Mouse (Mus musculus) hindlimb bud, embryonic 11.5 days (tissue): Measurements from ENCODE around the gene Etnk1.
"Not testable (repeated sequence)": the region's sequence is repeated elsewhere in the genome, so short reads cannot be mapped to it uniquely, and the experiment has no call there.

Source experiments
- DNase-seq: peaks from one replicate; pipeline ENCODE4 v3.0.0-alpha.2; 2012; ENCODE audit warnings: low read depth, low spot score; ENCODE audit errors: extremely low spot score

The Etnk1 gene

DNA sequence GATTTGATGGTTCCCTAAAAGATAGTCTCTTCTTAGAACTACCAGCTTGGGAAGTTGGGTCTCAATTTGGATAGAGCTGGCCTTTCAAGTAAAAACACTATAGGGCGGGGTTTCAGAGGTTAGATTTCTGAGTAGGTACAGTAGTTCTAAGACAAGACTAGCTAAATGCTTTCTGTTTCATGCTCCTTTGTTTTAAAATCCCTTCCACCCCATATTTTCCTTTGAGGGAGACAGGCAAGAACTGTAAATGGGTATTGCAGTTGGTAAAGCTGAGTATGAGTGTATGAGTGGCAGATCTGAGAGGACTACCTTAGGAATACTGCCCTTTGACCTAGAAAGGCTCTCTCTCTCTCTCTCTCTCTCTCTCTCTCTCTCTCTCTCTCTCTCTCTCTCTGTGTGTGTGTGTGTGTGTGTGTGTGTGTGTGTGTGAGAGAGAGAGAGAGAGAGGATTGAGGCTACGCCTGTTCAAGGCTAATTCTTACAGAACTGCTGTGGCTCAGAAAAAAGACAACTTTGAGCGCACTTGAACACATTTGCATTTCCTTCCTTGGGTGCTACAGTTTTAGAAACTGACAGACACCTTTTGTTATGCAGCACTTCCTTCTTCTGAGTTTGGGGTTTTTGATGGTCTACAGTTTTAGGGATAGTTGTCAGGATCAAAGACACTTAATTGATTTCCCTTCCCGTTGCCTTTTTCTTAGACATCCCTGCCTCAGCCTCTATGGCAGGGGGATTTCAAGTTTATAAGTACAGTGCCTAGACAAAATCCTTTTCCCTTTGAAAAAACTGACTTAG lies 3.3 kb downstream of the Etnk1 start:
- no peak for DNase-seq

DNA sequence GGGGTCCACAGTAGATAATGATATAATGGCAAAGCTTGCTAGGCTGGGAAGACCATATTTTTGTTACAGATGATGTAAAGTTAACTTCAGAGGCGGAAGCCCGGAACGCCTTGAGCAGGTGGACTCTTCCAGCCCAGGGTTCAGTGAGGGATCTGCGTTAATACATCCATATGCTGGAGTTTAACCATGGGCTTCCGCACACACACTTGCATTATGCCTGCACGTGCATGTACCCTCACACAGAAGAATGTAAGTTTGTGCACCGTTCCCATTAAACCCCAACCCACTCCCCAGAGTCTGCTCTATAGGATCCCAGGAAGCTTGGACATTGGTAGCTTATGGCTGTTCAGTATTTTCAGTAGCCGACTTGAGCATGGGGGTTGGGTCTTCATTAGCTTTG lies 4.0 kb downstream of the Etnk1 start:
- no peak for DNase-seq

DNA sequence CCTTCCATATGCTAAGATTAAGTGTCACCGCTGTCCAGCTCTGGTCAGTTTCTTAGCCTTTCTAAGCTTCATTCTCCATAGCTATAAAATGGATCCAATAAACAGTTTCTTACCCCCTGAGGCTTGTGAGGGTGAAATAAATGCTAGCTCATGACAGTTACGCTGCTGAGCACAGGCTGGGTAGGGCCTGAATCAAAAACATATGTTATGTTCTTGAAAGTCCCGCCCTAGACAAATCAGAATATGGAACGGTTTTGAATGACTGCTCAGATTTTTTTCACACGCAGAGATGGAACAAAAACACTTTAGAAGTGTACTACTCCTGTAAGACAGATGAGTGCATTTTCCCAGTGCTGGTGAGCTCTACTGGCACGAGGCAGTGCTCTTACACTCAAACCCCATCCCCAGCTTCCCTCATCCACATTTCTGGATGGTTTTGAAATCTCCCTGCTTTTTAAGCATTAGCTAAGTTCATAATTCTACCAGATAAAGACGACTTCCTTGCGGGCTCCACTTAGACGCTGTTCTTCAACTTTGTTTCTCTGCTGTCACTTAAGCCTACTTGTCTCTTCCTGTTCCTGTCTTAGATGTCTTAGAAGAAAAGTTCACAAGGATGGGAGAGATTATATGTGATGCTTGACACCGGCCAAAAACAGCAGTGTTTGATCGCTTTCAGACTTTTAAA lies 4.9 kb downstream of the Etnk1 start:
- no peak for DNase-seq

DNA sequence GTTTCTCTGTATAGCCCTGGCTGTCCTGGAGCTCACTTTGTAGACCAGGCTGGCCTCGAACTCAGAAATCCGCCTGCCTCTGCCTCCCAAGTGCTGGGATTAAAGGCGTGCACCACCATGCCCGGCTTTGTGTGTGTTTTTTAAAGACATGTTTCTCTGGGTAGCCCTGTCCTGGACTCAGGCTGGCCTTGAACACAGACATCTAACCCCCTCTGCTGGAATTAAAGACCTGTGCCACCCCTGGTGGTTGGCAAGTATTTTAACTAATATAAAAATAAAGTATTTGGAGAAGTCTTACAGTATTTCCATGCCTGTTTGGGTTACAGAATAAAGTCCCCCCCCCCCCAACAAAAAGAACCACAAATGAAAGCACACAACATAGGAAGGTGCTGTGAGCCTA lies 5.7 kb downstream of the Etnk1 start:
- not testable (repeated sequence) for DNase-seq

DNA sequence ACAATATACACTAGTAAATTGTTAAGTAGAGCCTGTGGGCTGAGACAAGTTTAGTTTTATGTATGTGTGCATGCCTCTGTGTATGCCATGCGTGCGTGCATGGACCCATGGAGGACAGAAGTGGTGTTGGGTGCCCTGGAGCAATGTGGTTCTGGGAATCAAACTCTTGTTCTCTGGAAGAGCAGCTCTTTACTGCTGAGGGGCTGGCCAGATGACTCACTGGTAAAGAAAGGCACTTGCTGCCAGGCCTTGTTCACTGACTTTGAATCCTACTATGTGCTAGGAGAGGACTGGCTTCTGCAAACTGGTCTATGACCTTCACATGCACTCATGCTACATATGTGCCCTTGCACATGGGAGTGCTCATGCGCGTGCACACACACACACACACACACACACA lies 7.2 kb downstream of the Etnk1 start:
- no peak for DNase-seq

DNA sequence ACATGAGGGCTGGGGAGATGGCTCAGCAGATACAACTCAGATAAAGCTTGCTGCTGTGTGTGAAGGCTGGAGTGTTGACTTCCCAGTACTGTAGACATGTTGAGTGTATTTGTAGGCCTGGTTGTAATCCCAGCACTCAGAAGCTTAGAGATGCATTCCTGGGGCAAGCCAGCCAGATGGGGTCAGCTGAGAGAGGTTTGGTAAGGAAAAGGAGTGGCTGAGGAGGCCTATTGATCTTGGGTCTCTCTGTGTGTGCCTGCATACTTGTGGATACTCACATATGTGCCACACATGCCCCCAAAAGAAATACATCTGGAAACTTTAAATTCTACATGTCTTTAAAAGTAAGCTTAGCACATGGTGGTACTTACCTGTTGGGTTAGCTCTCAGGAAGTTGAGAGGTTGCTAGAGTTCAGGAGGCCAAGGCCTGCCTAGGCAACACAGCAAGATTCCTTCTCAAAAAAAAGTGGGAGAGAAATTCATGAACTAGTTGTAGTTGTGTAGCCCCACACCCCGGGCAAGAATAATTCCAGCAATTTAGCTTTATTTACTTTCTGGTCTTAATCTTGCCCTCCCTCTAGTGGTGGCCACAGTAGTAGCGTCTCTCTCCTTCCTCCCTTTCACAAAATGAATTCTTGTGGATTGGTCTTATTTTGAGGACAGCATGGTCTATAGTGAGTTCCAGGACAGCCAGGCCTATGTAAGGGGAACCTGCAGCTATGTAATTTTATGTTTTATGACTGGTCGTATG lies 8.1 kb downstream of the Etnk1 start:
- no peak for DNase-seq

DNA sequence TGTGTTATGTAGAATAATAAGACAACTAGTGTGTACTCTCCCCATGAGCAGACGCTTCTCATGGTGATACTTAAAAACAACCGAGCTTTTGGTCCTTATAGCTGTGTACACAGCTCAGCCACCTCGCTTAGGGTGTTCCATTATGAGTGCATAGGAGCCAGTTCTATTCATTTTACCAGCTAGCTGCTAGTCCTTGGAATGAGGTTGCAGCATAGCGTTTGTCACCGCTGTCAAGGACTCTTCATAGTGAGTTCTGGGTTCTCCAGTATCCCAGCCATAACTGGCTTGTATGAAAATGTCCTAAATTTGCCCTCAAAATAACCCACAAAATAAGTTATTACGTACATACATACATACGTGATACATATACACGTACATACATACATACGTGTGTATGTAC lies 9.1 kb downstream of the Etnk1 start:
- no peak for DNase-seq

DNA sequence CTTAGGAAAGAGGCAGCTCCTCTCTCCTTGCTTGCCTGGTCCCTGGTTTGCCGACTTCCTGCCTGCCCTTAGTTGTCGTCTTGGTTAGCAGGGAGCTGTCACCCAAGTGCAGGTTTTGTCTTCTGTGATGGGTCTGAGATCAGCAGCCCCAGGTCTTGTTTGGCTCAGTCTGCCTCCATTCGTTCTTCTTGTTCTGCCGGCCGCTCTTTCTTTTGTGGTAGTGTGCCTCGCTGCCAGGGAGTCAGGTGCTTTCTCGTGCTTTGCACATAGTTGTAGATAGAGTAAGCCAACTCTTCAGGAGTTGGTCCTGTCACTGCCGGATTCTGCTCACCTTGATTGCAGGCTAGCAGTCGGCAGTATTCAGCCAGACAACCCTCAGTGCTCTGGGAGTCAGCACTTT lies 9.6 kb downstream of the Etnk1 start:
- no peak for DNase-seq

DNA sequence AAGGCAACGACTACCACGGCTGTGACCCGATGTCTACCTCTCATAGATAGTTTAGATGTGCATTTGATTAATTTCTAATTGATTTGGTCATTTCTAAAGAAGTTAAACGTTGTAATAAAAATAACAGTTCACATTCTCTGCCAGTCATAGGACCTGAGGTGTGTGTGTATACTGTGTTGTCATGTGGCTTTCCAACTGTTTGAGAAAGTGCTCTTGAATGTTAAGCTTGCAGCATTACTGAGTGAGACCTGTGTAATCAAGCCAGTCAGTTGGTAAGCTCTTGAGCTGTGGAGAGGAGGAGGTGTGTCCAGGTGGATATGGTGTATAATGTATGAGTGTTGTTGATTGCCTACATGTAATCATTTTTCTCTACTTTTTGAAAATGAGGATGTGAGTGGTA lies 12.2 kb downstream of the Etnk1 start:
- no peak for DNase-seq

DNA sequence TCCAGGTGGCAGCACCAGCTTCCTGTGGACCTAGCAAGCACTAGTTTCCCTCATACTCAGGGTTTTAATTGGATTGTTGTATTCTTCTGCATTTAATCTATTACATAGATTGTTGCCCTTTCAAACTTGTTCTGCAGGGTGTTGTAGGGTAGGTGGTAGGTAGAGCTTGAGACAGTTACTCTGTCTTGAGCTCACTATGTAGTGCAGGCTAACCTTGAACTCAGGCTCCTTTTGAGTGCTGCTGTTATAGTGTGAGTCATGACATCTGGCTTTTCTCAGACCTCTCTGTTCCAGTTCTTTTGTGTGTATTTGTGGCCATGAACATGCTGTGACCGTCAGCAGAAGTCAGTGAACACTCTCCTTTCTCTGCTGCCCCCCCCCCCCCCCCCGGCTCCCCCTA lies 12.7 kb downstream of the Etnk1 start:
- no peak for DNase-seq

DNA sequence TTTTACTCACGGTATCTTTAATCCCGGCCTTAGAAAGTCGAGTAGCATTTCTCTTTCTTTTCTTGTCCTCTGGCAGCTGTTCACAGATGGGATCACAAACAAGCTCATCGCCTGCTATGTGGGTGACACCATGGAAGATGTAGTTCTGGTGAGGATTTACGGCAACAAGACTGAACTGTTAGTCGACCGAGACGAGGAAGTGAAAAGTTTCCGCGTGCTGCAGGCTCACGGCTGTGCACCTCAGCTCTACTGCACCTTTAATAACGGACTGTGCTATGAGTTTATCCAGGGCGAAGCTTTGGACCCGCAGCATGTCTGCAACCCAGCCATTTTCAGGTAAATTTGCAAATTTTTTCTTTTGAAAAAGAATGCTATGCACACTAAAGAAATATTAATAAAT lies 13.5 kb downstream of the Etnk1 start:
- DNase-seq: no peak

DNA sequence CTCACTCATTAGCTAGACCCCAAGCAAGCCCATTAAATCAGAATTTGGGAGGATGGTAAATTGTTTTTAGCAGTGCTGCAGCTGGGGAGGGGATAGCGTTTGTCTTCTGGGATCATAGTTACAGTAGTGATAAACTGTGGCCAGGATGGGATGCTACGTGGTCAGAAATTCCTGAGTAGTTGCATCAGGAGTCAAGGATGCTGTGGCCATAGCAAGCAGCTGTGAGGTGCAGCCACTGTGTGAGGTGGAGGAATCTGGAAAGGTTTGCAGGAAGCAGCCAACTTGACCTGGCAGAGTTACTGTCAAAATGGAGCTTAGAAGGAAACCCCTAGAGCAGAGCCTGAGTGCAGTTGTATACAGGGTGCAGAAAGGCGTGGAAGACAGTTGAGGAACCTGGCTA lies 17.1 kb downstream of the Etnk1 start:
- DNase-seq: no peak

DNA sequence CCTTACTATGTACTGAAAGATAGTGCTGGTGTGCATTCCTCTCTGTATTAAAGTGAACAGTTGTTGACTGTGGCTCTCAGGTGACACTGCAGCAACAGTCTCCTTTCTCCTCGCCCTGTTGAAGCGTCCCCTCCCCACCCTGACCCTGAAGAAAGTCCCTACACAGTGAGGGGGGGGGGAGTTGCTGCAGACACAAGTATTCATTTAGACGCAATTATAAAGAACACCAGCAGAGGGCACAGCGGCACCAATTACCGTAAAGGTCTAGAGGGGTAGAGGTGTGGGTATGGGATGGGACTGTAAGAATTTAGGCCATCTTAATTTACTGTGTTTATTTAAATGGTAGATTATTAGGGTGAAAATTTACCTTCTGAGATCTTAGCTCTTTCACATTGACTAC lies 17.7 kb downstream of the Etnk1 start:
- no peak for DNase-seq

DNA sequence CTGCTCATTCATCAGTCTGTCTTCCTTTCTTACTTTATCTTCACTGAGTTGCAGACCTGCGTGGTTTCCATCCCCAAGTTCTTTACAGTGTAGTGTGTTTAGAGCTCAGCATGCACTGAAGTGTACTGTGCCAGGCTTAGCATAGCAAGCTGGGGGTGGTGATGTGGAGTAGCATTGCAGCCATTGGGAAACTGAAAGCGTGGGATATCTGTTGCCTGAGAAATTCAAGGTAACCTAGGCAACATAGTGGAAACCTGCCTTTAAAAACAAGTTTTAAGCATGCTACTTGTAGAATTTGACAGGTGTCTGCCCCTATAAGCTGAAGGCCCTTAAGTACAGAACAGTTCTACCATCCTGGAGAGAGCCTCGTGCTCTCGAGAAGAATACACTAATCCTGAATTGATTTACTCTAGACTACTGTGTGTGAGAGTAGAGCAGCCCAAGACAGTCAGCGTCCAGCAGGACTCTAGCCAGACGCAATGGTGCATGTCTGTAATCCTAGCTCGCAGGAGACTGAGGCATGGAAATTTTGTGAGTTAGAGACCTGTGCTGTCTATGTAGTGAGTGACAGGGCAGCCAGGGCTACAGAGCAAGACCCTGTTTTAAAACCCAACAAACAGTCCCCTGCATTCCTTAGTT lies 23.9 kb downstream of the Etnk1 start:
- no peak for DNase-seq

DNA sequence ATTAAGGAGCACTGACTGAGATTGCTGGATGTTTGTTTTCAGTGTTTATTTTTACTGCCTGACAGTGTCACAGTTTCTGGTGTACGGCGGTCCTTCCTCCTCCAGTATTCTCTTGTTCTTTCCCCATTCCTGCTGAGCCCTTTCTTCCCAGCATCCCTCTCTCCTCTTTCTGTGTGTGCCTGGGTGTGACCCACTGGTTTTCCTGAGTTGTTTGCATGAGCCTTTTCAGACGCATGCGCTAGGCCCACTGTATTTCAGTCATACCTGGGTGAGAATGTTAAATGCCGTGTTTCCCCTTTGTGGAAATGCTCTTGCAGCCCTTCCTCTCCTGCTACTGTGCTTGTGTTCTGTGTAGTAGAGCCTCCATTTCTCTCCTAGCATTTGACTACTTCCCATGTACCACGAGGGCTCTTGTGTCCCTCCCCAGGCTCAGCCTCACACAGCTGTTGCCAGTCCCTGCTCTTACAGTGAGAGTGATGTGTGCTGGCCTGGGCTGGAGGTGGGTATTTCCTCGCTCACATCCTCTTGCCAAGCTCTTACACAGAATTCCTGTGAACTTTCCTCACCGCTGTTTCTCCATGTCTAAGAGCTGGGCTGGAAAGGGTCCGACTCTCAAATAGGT lies 24.6 kb downstream of the Etnk1 start:
- no peak for DNase-seq

DNA sequence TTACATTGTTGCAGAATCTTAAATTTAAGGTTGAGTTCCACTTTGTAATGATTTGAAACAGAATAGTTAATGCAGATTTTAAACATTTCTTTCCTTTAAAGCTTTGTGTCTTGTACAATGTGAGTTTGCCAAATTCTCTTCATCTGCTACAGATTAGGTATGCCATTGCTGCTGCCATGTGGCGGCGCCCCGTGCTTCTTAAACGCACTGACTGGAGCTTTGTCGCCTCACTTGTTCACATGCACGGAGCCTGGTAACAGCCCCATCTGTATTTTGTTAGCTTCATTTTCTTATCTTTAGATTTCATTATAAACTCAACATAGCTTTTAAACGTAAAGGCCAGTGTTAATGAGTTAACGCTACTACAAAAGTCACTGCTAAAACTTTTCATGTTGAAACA lies 25.7 kb downstream of the Etnk1 start:
- DNase-seq: peak; percentile 31

DNA sequence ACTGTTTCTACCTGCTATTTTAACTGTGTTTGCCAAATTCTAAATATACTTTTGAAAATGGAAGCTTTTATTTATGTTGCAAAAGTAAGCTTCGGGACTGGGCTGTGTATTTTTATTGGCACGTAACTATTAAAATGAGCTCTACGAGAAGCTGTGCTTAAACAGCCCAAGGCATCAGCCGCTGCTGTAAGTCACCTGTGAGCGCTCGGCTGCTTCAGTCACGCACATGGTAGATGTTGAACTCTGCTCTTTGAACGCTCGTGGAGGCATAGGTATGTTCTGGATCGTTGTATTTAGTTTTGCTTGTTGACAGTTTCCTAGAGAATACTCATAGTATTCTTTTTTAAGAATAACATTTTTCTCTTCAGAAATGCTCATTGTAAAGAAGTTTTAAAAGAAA lies 26.1 kb downstream of the Etnk1 start:
- no peak for DNase-seq

DNA sequence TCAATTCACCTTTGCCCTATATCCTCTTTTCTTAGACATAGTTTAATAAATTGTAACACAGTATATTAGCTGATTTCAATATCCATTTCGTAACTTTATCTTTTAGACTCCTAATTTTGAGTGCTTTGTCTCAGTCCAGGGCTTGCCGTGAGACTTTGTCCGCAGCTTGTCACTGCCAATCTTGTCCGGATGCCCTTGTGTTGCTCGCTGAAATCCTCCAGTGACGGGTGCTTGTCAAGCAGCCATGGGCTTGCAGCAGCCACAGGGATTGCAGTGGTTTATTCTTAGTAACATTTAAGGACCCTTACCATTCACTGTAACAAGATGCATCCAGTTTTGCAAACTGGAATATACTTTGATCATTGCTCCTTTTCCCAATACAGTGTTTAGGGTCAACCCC lies 26.6 kb downstream of the Etnk1 start:
- DNase-seq: no peak

DNA sequence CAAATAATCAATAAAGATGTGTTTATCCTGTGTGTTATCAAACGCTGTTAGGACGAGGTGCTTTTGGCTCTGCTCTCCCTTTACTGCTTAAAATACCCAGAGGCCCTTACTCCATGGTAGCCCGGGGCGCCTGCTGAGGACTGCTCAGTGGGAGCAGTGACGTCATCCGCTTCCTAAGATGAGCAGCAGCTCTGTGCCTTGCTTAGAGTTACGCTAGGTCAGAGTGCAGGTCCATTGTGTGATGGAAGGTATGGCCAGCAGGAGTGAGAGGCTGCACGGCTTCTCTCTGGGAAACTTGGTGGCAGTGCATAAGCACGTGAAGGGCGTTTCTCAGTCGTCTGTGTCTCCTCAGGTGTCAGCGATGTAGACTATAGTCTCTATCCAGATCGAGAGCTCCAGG lies 30.0 kb downstream of the Etnk1 start:
- DNase-seq: no peak

DNA sequence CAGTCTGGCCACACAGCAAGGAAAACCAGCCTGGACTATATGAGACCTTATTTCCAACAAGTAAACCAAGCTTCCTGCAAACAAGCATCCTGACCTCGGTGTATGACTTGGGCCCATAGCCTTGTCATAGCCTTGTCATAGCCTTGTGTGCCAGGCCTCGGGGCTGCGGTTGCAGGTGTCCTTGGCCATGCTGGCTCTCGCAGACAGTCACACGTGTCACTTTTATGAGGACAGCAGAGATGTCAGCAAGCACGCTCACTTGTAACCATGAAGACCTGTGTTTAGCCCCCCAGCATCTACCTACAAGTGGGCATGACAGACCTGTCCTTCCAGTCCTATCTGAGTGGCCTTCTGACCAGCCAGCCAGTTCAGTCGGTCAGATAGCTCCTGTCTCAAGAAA lies 31.4 kb downstream of the Etnk1 start:
- DNase-seq: no peak

DNA sequence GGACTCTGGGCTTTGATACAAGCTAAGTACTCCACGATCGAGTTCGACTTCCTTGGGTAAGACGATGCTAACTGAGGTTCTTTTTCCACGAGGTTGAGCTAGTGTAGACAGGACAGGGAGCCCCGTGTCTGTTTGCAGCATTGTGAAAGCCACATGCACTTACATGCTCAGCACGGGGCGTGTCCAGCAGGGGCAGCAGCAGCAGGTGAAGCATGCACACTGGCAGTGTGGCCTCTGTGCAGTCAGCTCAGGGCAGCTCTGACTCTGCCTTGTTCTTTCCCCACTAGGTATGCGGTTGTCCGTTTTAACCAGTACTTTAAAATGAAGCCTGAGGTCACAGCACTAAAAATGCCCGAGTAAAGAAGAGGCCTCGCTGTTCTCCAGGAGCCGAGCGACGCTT lies 36.1 kb downstream of the Etnk1 start:
- no peak for DNase-seq
